Mouse (Mus musculus) myocyte (in vitro differentiated cells): Measurements from ENCODE around the gene Idi2. TPM values are rescaled to one million over a fixed set of nuclear protein-coding genes. Genes with fewer than 3 reads are reported as not detected.

Experiments used
- H3K27me3 ChIP-seq: one replicate; pipeline ENCODE4 v1.6.1; 2011; ENCODE audit not compliant: control insufficient read depth, insufficient read depth, insufficient read length
- H3K36me3 ChIP-seq: one replicate; pipeline ENCODE4 v1.6.1; 2011; ENCODE audit not compliant: control insufficient read depth, insufficient read depth
- H3K4me2 ChIP-seq: one replicate; pipeline ENCODE4 v1.6.1; 2011; ENCODE audit warnings: low read depth, control low read depth
- H3K4me3 ChIP-seq: one replicate; pipeline ENCODE4 v1.5.1; 2011; ENCODE audit warnings: mild to moderate bottlenecking, control low read depth, moderate library complexity
- H3K79me2 ChIP-seq: one replicate; pipeline ENCODE4 v1.6.1; 2011; ENCODE audit not compliant: control insufficient read depth, insufficient read depth
- H3ac ChIP-seq: one replicate; pipeline ENCODE4 v1.6.1; 2011; ENCODE audit not compliant: control insufficient read depth, insufficient read length
- CEBPB ChIP-seq: IDR thresholded peaks from 2 replicates; pipeline ENCODE4 v1.6.1; 2011; ENCODE audit warnings: mild to moderate bottlenecking, moderate library complexity; ENCODE audit not compliant: poor library complexity, insufficient read depth, severe bottlenecking
- E2F4 ChIP-seq: IDR thresholded peaks from one replicate; pipeline ENCODE4 v1.6.1; 2011; ENCODE audit warnings: mild to moderate bottlenecking, control low read depth, moderate library complexity; ENCODE audit not compliant: insufficient read depth
- MAX ChIP-seq: IDR thresholded peaks from one replicate; pipeline ENCODE4 v1.6.1; 2011; ENCODE audit warnings: low read depth, mild to moderate bottlenecking, control low read depth
- MYOD1 ChIP-seq, 3 experiments: IDR thresholded peaks; one replicate each; pipeline ENCODE4 v1.6.1; 2011; ENCODE audit warnings: control low read depth in 2 of 3, low read depth in 2 of 3, mild to moderate bottlenecking in 2 of 3, moderate library complexity in 1 of 3; ENCODE audit not compliant: insufficient read length in 2 of 3, control insufficient read depth in 1 of 3
- MYOG ChIP-seq, 3 experiments: IDR thresholded peaks; one replicate each; pipeline ENCODE4 v1.6.1; 2011; ENCODE audit warnings: control low read depth in 2 of 3, low read depth in 2 of 3, mild to moderate bottlenecking in 2 of 3; ENCODE audit not compliant: insufficient read length in 2 of 3, control insufficient read depth in 1 of 3, insufficient read depth in 1 of 3
- POLR2A ChIP-seq: IDR thresholded peaks from one replicate; pipeline ENCODE4 v1.6.1; 2011; ENCODE audit warnings: low read depth, mild to moderate bottlenecking, control low read depth, moderate library complexity; ENCODE audit not compliant: insufficient read length
- POLR2AphosphoS2 ChIP-seq: IDR thresholded peaks from one replicate; pipeline ENCODE4 v1.6.1; 2011; ENCODE audit warnings: low read depth, control low read depth; ENCODE audit not compliant: insufficient read length
- REST ChIP-seq: IDR thresholded peaks from one replicate; pipeline ENCODE4 v1.6.1; 2011; ENCODE audit warnings: mild to moderate bottlenecking, control low read depth, moderate library complexity; ENCODE audit not compliant: insufficient read depth, insufficient read length
- SRF ChIP-seq: IDR thresholded peaks from one replicate; pipeline ENCODE4 v1.6.1; 2011; ENCODE audit warnings: low read depth; ENCODE audit not compliant: control insufficient read depth, insufficient read length
- TCF12 ChIP-seq: IDR thresholded peaks from one replicate; pipeline ENCODE4 v1.6.1; 2011; ENCODE audit warnings: mild to moderate bottlenecking, control low read depth; ENCODE audit not compliant: poor library complexity, insufficient read depth, severe bottlenecking
- TCF3 ChIP-seq: IDR thresholded peaks from one replicate; pipeline ENCODE4 v1.6.1; 2011; ENCODE audit warnings: low read depth, control low read depth; ENCODE audit not compliant: insufficient read length
- USF1 ChIP-seq: IDR thresholded peaks from one replicate; pipeline ENCODE4 v1.6.1; 2011; ENCODE audit warnings: low read depth, mild to moderate bottlenecking, control low read depth, moderate library complexity
- polyA plus RNA-seq: library from polyadenylated mRNA; unstranded; fragments of >200 nt; fragmentation: generic; extraction: Trizol; gene quantifications from one replicate; pipeline ENCODE4 v1.2.1, GENCODE M21; 2012; ENCODE audit warnings: missing spikeins

Idi2 gene
- polyA plus RNA-seq, 1 experiment = 0.13 TPM

GRCm38 (mm10) chr13:8999464-8999863, 46.8 kb downstream of the Idi2 start:
- TF ChIP-seq MAX = no peak
- no peak for TF ChIP-seq E2F4
- TF ChIP-seq POLR2AphosphoS2 = no peak
- TF ChIP-seq TCF12 = no peak
- no peak for TF ChIP-seq TCF3
- no peak for TF ChIP-seq USF1
- TF ChIP-seq MYOG (IDR thresholded peaks at IDR 0.05; ENCODE audit: control insufficient read depth in 1 of 3, insufficient read depth in 1 of 3, insufficient read length in 2 of 3, low read depth in 2 of 3) = no peak
- TF ChIP-seq SRF = no peak
- no peak for TF ChIP-seq REST
- no peak for TF ChIP-seq CEBPB
- TF ChIP-seq POLR2A = no peak
- TF ChIP-seq MYOD1 (IDR thresholded peaks at IDR 0.05; ENCODE audit: control insufficient read depth in 1 of 3, insufficient read length in 2 of 3, low read depth in 2 of 3) = no peak
- H3K79me2 ChIP-seq = peaks cover 14% of the 10 kb centered on the region

GRCm38 (mm10) chr13:9003306-9003705, 50.6 kb downstream of the Idi2 start:
- H3K36me3 ChIP-seq = no peaks in the 10 kb centered on the region
- no peaks in the 10 kb centered on the region for H3K27me3 ChIP-seq
- no peaks in the 10 kb centered on the region for H3K79me2 ChIP-seq
- TF ChIP-seq MYOG (IDR thresholded peaks at IDR 0.05; ENCODE audit: control insufficient read depth in 1 of 3, insufficient read depth in 1 of 3, insufficient read length in 2 of 3, low read depth in 2 of 3) = no peak
- no peak for TF ChIP-seq MYOD1 (IDR thresholded peaks at IDR 0.05; ENCODE audit: control insufficient read depth in 1 of 3, insufficient read length in 2 of 3, low read depth in 2 of 3)
- TF ChIP-seq TCF12 = no peak
- TF ChIP-seq REST = no peak
- TF ChIP-seq TCF3 = no peak
- TF ChIP-seq E2F4 = no peak
- H3K4me2 ChIP-seq = no peak overlapping the region
- no peak overlapping the region for H3ac ChIP-seq
- no peak overlapping the region for H3K4me3 ChIP-seq

More at GRCm38 (mm10) chr13:8999464-8999863, 46.8 kb downstream of the Idi2 start:
- H3K4me3 ChIP-seq = no peak overlapping the region
- no peaks in the 10 kb centered on the region for H3K36me3 ChIP-seq
- no peaks in the 10 kb centered on the region for H3K27me3 ChIP-seq
- no peak overlapping the region for H3K4me2 ChIP-seq
- H3ac ChIP-seq = no peak overlapping the region

Other genes with a start within 250 kb of the Idi2 start
- 6.5 TPM for gene Wdr37, start 81.0 kb upstream of the Idi2 start, polyA plus RNA-seq
- gene Idi1, start 67.4 kb upstream of the Idi2 start, polyA plus RNA-seq = 23.6 TPM
- 0.08 TPM for gene Gm9745, start 4.6 kb upstream of the Idi2 start, polyA plus RNA-seq
- 27.0 TPM for gene Gtpbp4, start 43.2 kb downstream of the Idi2 start, polyA plus RNA-seq
- 20.3 TPM for gene Larp4b, start 141.0 kb downstream of the Idi2 start, polyA plus RNA-seq